Mouse (Mus musculus) right cerebral cortex, adult 18-20 months (tissue): Measurements from ENCODE around the gene Cpsf6.
A peak's percentile ranks its signal among the peaks of the same experiment; 100 is the strongest.
"Not testable (repeated sequence)": the region's sequence is repeated elsewhere in the genome, so short reads cannot be mapped to it uniquely, and the experiment has no call there.

ENCODE experiments used
- DNase-seq: peaks from one replicate; pipeline ENCODE4 v3.0.0; 2022; ENCODE audit warnings: mixed read lengths

Gene Cpsf6

DNA sequence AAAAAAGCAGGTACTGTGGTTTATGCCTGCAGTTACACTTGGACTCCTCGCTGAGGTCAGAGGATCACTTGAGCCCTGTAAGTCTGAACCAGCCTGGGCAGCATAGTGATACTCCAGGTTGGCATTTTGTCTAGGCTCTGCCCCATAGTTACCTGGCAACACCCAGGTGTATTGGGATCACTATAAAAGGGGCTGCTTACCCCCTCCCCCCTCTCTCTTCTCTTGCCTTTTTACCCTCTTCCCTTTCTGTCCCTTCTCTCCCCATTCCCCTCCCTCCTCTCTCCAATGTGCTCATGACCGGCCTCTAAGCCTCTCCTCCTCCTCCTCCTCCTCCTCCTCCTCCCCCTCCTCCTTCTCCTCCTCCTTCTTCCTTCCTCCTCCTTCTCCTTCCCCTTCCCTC, 19.4 kb upstream of the Cpsf6 start:
- DNase-seq, result no peak

DNA sequence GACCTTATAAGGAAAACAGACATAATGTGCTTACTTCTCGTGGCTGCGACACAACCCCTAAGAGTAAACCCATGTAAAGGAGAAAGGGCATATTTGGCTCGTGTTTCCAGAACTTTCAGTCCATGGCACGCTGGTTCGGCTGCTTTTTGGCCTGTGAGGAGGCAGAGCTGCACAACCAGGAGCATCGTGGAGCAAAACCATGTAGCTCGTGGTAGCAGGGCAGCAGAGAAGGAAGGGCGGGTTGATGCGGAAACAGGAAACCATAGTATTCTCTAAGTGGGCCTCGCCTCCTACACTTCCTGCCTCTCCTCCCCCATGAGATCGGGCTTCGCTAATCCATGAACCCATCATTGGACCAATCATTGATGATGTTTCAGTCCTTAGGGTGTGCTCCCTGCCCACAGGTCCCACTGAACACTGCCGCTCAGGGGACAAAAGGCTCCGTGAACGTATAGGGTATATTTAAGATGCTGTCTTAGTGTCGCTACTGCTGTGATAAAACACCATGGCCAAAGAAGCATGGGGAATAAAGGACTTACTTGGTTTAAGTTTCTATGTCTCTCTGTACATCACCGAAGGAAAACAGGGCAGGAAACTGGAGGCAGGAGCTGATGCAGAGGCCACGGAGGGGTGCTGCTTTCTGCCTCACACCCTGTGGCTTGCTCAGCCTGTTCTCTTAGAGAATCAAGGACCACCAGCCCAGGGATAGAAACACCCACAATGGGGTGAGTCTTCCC, 18.4 kb upstream of the Cpsf6 start:
- no peak for DNase-seq

DNA sequence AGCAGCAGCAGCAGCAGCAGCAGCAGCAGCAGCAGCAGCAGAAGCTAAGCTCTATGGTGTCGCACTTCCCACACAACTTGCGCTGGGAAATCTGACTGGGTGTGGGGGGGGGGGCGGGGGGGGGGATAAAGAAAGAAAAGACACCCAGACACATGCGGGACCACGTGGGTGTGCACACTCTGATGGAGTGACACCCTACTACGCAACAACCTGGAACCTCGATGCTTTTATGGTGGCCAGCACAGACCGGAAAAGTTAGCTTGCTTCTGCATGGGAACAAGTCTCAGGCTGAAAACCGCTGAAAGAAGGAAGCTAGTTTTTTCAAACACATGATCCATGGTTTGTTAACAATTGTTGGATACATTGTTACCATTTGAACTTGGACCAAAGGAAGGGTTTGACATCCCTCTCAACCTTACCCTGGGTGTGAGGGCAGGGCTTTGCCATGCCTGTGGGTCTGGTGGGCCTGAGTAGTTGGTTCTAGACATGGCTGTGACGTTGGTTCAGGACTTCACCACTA, 17.4 kb upstream of the Cpsf6 start:
- peak; percentile 69 for DNase-seq

DNA sequence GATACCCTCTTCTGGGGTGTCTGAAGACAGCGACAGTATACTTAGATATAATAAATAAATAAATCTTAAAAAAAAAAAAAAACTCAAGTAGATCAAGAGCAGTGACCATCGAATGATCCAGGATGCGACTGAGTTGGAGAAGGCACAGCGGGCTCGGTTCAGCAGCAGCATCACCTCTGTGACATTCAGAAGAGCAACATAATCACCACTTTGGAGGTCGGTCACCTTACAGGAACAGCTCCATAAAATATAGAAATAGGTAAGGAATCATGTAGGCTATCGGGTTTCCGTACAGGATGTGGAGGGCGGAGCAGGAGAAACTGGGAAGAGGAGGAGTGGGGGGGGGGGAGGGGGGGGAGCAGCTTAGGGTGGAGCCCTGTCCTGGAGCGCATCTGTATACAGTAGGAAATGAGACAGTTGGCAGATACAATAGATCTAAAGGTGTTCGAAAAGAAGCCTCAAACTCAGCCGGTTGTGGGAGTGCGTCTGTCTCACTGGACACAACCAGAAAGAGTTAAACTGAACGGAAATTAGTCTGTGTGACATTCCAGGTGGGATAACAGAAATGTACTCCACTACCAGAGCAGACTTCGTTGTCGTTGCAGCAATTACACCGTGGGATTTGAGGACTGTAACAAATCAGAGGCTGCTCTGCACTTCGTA, 16.7 kb upstream of the Cpsf6 start:
- DNase-seq, result no peak

DNA sequence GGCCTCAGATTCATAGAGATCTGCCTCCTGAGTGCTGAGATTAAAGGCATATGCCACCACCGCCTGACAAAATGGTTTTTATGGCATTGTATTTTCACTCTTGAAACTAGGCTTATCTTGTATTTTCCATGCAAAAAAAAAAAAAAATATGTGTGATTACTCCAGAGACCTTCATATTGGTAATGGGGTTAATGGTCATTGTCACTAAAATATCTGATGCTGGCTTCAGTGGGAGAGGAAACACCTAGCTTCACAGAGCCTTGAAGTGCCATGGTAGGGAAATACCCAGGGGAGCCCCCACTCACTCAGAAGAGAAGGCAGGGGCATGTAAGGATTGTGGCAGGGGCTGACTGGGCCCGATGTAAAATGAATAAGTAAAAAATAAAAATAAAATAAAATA, 16.0 kb upstream of the Cpsf6 start:
- no peak for DNase-seq

DNA sequence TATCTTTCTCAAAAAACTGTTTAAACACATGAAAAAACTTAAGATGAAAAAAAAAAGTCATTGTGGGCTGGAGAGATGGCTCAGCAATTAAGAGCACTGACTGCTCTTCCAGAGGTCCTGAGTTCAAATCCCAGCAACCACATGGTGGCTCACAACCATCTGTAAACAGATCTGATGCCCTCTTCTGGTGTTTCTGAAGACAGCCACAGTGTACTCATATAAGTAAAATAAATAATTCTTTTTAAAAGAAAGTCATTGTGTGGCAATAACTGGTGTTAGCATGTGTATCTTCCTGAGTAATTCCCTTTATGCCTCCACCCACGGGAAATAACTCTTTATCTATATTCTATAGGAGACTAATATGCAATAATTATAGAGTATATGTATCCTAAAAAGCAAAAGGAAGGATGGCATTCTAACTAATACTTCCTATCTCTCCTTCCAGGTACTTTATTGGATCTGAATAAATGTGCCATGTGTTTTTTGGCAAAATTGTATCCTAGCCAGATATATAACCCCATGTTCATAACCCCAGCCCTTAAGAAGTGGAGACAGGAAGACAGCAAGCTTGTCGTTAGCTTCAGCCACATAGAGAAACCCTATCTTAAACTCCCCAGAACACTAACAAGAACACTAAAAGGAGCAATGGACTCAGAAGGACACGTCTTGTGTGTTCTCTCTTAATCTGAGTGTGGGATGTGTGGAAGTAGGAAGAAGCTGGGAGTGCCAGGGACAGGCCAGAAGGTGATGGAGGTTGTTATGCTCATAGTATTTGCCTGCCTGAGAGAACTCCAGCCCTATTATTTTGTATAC, 15.1 kb upstream of the Cpsf6 start:
- no peak for DNase-seq

DNA sequence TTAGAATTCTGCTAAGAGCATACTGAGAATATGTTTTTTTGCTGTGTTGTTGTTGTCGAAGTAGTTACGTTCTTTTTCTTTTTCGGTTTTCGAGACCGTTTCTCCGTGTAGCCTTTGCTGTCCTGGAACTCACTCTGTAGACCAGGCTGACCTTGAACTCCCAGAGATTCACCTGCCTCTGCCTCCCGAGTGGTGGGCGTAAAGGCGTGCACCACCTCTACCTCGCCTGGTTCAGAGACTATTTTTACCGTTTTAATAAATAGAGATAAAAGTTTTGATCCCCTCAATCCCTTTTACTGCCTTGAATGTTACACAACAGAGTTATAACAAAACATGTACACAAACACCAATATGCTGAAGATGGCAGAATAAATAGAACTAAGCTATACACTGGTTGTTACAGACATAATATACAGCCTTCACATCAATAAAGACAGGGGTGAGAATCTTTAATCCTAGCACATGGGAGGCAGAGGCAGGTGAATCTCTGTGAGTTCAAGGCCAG, 14.1 kb upstream of the Cpsf6 start:
- DNase-seq, result no peak

DNA sequence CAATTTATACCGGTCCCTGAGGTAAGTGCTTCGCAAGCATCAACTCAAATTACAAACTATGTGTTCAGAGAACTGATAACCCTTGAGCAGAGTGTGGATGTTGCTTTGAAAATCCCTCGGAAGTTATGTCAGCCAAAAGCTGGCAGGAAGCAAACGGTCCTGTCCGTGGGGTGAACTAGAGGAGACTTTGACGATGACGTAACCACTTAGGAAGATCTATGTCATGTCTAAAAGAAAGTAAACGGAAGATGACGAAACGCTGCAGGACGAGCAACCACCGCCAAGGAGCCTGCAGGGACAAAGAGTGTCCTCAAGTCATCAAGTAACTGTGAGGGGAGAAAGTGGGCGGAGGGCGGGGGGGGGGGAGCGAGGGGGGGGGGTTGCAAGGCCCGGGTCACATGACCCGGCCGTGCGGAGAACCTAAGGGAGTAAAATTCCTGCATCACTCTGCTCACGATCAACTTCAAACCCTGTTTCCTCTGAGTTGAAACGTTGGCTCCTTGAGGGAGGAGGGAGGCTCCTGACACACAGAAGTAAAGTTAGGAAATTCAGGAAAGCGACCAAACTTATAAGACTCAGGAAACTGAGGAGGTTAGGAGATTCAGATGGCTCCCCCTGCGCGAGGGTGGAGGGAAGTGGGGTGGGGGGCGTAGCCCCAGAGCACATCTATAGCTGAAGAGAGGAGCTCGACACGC, 13.5 kb upstream of the Cpsf6 start:
- DNase-seq, result no peak

DNA sequence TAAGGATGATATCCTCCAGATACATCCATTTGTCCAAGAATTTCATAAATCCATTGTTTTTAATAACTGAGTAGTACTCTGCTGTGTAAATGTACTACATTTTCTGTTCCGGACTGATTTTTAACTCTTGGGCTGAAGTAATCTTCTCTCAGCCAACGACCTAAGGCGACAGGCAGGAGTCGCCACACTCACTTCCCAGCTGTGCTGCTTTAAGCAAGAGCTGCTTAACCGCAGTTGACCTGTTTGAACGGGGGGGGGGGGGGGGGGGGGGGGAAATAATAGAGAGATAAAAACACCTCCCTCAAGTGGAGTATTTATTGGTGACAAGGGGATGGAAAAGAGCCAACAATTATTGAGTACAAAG, 13.0 kb upstream of the Cpsf6 start:
- DNase-seq, result no peak

DNA sequence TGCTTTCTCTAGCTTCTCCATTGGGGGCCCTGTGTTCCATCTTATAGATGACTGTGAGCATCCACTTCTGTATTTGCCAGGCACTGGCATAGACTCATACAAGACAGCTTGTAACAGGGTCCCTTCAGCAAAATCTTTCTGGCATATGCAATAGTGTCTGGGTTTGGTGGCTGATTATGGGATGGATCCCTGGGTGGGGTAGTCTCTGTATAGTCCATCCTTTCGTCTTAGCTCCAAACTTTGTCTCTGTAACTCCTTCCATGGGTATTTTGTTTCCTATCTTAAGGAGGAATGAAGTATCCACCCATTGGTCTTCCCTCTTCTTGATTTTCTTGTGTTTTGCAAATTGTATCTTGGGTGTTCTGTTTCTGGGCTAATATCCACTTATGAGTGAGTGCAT, 12.6 kb upstream of the Cpsf6 start:
- DNase-seq, result not testable (repeated sequence)

DNA sequence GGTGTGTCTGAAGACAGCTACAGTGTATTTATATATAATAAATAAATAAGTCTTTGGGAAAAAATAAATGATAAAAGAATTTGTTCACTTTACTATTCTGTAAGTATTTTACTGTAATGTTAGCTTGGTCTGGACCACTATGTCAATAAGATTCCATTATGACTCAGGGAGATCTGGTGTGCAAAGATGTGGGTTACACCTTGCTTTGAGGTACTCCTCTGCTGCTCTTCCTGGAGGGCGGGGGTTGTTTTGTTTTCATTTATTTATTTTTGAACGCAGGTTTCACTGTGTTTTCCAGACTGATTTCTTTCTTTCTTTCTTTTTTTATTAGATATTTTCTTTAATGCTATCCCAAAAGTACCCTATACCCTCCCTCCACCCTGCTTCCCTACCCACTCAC, 12.0 kb upstream of the Cpsf6 start:
- DNase-seq, result no peak

DNA sequence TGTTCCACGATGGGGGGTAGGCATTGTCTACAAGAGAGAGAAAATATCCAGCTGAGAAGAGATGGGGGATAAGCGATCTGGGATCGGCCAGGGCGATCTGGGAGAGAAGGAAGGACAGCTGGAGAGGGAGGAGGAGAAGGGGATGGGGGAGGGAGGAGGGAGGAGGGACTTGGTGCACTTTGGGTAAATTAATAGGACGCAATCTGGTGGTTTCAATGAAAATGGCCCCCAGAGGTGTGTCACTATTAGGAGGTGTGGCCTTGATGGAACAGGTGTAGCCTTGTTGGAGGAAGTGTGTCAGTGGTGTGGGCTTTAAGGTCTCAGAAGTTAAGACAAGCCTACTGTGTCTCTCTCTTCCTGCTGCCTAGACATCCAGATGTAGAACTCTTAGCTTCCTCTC, 11.2 kb upstream of the Cpsf6 start:
- DNase-seq, result no peak

DNA sequence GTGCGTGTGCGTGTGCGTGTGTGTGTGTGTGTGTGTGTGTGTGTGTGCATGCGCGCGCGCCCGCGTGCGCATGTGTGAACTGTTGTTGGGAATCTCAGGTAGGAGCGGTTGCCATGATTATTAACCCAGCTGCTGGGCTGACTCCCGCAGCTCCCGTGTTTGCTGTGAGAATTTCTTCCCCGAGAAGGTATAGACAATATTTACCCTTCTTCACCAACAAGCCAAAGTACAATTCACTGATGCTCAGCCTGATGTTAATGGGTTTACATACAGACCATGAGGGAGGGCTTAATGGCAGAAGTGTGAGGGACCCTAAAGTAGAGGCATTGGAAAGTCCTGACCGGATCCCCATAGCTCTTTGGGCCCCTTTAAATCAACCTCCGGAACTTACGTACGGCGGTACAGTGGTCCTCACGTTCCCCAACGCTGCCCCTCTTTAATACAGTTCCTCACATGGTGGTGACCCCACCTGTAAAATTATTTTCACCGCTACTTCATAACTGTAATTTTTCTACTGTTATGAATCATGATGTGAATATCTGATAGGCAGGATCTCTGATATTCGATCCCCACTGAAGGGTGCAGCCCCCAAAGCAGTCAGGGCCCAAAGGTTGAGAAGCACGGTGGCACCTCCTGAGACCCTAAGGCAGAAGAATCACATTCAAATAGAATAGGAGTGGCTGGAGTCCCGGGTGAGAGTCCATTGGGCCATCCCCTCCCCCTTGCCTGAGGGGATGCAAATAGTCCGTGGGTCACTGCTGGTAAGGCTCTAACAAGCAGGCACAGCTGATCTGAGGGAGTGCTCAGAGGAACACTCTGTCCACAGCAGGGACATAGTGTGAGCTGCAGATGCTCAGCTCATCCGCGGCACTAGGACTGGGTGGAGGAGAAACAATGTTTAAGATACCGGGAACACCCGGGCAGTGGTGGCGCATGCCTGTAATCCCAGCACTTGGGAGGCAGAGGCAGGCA, 10.4 kb upstream of the Cpsf6 start:
- no peak for DNase-seq

DNA sequence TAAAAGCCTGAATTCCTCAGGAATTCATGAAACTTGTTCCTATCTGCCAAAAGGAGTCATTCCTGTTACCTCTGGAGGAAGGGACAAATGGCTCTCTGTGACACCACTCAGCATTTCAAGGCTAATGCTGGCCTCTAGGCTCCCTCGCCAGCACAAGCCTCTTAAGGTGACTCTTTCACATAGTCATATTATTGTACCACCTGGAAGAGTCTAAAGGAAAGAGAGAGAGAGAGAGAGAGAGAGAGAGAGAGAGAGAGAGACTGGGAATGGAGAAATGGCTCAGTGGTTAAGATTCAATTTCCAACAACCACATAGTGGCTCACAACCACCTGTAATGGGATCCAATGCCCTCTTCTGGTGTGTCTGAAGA, 9.5 kb upstream of the Cpsf6 start:
- no peak for DNase-seq

DNA sequence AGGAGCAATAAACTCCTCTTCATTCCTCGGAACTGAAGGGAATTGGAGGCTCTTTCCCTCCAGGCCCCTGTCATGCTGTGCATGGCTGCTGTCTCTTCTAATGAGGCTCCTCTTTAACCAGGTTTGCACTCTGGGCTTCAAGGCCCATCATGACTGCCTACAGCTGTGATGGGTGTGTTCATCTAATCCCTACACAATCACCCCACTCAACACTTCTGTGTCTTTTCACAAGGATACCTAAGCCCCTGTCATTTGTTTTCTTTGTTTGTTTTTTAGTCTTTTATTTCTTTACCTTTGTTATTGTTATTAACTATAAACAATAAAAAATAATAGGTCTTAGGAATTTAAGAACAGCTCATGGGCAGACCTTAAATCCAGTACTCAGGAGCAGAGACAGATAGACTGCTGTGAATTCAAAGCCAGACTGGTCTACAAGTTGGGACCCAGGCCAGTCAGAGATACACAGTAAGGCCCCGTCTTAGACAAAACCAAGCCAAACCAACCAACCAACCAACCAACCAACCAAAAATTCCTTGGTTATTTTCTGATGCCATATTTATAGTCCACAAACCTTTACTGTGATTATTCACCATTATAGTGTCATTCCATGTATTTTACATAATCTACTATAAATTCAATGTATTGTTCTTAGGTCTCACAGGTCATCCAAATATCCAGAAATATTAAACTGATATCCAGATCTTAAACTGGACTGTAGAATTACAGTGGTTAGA, 9.0 kb upstream of the Cpsf6 start:
- DNase-seq, result no peak

DNA sequence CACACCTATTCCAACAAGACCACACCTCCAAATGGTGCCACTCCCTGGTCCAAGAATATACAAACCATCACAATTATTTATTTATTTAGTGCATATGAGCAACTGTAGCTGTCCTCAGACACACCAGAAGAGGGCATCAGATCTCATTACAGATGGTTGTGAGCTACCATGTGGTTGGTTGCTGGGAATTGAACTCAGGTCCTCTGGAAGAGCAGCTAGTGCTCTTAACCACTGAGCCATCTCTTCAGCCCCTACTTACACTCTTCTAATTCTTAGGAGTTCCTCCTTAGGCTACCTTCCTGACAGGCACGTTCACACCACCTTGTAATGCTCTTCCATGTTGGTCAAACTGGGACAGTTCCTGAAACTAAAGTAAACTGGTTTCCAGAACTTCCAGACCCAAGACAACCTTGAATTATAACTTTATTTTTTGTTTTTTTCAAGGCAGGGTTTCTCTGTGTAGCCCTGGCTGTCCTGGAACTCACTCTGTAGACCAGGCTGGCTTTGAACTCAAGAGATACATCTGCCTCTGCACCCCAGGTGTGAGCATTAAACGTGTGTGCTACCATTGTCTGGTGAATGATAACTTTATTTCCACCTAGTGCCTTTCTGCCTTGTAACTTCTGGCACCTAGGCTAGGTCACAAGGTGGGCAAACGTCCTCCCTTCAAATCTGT, 8.3 kb upstream of the Cpsf6 start:
- not testable (repeated sequence) for DNase-seq

DNA sequence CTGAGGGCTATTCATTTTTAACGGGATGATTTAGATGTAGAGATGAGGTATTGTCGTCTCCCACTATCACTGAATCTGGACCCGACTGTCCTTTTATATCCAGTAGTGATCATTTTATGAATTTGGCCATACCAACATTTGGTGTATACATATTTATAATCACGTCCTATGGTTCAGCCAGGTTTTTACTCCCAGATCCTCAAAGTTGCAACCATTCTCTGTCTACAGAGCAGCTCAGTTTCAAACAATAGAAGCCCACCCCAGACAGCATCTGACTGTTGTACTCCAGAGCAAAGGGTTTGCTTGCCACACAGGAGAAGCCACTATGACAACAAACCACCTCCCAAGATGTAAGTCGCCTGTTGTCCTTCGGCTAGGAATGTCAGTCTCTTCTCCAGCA, 7.2 kb upstream of the Cpsf6 start:
- DNase-seq, result no peak

DNA sequence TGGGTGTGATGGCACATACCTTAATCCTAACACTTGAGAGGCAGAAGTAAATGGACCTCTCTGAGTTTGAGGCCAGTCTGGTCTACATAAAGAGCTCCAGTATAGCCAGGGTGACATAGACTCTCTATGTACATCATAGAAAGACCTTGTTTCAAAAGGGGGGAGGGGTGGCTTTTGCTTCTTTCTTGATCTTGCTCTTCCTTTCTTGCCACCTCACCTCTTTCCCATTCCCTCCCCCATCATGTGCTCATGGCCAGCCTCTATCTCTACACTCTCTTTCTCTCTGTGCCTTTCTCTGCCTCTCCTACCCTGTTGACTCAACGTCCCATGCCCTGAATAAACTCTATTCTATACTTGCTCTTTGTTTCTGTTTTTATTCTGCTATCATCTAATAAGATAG, 6.4 kb upstream of the Cpsf6 start:
- DNase-seq, result no peak

DNA sequence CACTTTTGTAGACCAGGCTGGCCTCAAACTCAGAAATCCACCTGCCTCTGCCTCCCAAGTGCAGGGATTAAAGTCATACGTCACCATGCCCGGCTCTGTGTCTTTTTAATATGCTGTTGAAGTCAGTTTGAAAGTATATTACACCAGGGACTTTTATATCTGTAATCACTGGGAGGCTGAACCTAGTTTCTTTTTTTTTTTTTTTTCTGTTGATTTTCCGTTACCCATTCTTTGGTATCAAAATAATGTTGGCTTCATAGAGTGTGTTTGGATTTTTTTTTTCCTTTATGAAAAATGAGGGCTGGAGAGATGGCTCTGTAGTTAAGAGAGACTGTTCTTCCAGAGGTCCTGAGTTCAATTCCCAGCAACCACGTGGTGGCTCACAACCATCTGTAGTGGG, 5.6 kb upstream of the Cpsf6 start:
- no peak for DNase-seq

DNA sequence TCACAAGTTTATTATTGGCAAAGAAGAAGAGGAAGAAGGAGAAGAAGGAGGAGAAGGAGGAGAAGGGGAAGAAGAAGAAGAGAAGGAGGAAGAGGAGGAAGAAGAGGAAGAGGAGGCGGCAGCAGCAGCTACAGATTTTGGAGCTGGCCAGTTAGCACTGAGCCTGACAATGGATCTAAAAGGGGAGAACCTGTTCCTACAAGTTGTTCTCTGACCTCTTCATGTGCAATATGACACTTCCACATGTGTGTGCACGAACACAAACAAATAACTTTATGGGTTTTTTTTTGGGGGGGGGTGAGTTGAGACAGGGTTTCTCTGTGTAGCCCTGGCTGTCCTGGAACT, 5.2 kb upstream of the Cpsf6 start:
- no peak for DNase-seq
